Mouse (Mus musculus) left cerebral cortex, adult 8-10 months (tissue): ENCODE results near the gene Bcar3. TPM values are rescaled to one million over a fixed set of nuclear protein-coding genes. Genes with fewer than 3 reads are reported as not detected.

ENCODE experiments used
- DNase-seq, 2 experiments: peaks; one replicate each; pipeline ENCODE4 v3.0.0; 2022; ENCODE audit warnings: low spot score in 2 of 2
- total RNA-seq, 4 experiments: library from RNA; stranded (reverse); gene quantifications; 2 replicates each; pipeline ENCODE4 v1.2.4; 2022

Gene Bcar3
- total RNA-seq, 4 experiments from 2014 or later, result 13.1 to 18.8 (median 16.8) TPM

DNA sequence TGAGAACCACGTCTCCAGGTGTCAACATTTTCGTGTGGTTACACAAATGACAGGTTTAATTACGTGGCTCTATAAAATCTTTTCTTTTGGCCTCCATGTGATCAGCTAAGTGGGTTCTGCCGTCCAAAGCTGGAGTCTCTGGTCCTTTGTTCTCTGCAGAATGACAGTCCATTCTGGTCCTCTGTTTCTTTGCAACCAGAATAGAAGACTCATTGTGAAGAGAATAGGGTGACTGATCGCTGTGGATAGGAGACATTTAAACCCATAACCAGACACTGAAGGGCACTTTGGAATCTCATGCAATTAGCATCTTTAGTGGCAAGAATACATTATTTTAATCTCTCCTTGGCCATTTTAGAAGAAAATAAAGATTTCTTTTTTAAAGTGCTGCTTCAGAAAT is 187.1 kb downstream of the Bcar3 start:
- no peak for DNase-seq

- DNase-seq, result no peak
Measured at GRCm38 (mm10) chr3:122481891-122482739, 188.2 kb downstream of the Bcar3 start.

DNA sequence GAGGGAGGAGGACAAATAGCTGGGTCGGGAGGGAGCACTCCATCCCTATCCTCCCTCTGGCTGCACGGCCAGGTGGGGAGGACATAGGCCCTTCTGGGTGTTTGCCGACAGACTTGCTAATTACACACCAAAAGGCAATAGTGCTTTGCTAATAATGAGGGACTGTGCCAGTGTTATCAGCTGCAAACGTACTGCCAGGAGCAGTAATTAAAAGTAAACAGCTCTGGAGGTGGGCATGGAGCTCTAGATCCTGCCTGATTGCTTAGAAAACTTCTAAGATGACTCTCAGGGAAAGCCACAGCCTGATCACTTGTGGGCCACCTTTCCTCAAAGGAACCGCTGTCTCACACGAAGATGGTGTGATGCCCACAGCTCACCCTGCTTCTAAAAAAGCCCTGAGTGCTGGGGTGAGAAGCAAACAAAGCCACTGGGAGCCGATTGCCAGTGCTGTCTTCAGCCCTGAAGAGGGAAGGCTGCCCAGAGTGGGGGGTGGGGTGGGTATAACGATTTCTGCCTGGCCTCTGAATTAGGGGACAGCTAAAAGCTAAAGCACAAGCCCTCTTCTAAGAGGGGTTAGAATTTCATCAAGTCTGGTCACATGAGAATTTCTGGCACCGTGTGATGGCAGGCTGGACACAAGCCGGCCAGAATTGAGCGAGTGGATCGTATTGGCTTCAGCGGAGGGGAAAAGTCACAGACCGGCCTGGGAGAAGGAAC is 189.3 kb downstream of the Bcar3 start:
- no peak for DNase-seq

DNA sequence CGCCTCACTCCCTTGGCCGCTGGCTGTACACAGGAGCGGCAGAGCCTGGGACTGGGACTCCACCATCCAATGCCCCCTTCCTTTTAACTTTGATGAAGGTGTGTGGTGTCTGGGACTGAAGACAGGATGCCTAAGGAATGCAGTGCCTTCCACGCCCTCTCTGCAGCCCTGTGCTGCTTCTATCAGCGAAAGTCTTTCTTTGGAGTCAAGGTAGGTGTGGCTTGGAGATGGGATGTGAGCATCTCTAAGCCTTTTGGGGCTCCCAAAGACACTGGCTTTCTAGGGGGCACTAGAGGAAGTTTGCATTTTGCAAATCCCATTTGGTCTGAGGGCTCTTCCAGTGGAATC is 189.8 kb downstream of the Bcar3 start:
- no peak for DNase-seq

DNA sequence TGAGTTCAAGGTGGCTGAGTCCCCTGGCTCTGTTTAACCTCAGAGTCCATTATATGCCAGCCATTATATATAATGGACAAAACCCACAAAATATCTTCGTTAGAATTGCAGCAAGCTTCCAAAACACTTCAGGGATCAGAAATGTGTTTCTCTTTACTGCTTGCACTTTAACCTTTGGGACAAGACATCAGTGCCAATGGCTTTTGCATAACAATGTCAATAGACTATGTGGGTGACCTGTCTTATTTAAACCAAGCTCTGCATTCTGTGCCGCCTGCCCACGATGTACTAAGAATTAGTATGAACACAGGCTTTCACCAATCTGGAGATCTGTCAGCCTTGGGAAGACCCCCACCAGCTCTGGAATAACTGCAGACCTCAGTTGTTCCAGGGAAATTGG is 190.4 kb downstream of the Bcar3 start:
- no peak for DNase-seq

DNA sequence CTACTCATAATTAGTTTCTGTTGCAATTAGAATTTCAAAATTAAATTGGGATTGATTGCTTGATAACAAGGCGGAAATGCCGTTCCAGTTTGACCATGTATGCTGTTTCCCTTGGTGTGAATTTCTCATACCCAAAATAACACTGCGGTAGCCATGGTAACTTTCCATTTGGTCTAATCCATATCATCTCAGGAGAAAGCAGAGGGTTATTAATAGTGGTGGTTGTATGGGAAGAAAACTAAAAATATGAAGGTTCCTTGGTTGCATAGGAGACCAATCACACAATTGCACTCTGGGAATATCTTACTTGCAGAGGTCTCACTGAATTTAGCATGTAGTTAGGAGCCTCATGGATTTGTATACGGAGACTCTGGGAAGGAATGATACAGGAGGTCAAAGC is 191.8 kb downstream of the Bcar3 start:
- no peak for DNase-seq

GRCm38 (mm10) chr3:122486193-122486592 is 192.3 kb downstream of the Bcar3 start:
- no peak for DNase-seq

DNA sequence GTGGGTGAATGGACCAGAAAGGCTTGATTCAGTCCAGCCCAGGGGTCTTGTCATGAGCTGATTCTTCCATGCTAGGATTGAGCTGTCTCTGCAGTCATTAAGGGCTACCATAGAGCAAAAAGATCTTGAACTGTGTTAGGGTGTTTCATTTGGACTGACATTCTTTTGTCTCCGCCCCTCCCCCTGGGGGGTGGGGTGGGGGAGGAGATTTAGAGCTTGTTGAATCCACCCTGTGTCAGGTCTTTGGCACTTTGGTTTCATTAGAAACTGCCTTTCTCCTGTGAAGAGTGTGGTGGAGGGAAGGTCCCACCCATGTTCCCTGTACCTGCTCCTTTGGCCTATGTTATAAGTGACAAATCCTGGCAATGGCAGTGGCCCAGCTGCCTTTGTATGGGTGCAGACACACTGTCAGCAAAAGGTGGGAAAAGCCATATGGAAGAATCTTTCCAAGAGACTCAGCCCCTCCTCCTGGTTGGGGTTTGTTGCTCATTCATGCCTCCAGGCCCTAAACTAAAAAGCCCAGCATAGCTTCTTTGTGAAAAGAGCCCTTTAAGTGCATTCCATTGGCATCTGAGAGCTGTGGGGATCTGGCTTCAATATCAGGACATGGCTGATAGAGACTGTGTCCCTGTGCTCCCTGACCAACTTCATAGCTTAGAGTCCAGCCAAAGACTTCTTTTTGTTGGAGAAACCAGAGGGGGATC is 194.3 kb downstream of the Bcar3 start:
- no peak for DNase-seq

- peak in 1 of 2 experiments; percentile 71 for DNase-seq
Measured at GRCm38 (mm10) chr3:122490574-122490973, 196.6 kb downstream of the Bcar3 start.

DNA sequence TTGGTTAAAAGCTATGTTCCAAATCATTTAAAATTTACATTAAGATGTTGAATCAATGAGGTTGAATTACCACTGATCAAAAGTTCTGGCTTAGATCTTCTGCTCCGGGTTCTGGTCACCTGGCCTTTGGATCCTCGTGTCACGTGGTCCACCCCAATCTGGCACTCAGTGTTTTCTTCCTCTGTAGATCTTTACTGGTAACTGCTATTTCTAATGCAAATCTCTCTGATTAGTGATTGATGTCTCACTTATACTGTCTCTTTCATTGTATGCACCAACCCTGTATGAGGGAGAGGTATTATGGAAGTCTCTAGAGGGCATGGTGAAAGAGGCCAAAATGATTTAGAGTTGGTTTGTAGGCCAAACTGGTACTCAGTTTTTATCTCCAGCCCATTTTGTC is 198.1 kb downstream of the Bcar3 start:
- DNase-seq, result no peak

DNA sequence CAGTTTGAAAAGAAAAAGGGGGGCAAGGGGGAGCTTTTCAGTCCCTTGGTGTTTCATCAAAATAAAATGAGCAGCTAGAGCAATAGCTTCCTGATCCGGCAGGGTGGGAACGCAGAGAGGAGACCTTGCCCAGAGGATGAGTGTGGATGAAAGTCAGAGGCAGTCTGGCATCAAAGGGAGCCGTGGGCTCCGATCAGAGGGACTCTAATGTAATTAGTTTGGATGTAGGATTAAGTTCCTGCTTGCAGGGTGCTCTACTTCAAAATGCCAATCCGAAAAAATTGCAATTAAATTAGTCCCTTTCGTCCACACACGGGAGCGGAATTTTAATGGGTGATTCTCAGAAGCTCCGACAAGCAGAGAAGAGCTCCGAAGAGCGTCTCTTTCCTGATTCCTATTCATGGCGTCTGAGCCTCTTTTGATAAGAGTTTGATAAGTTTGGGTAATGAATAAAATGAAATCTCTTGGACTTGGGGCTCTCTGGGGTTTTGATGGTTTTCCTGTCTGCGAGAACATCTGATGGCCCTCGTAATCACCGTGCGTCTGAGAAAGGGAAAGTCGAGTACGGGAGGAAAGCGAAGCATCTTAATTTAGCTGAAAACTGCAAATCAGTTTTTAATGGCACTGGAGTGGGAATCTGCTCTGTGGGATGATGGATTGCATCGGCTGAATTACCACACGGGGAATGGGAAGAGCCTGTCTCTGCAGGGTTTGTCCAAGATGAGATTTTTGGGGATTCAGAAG is 199.1 kb downstream of the Bcar3 start:
- no peak for DNase-seq

- no peak for DNase-seq
Measured at GRCm38 (mm10) chr3:122494764-122495163, 200.8 kb downstream of the Bcar3 start.

- no peak for DNase-seq
Measured at GRCm38 (mm10) chr3:122497871-122498270, 203.9 kb downstream of the Bcar3 start.

- DNase-seq, result no peak
Measured at GRCm38 (mm10) chr3:122498528-122498927, 204.6 kb downstream of the Bcar3 start.

DNA sequence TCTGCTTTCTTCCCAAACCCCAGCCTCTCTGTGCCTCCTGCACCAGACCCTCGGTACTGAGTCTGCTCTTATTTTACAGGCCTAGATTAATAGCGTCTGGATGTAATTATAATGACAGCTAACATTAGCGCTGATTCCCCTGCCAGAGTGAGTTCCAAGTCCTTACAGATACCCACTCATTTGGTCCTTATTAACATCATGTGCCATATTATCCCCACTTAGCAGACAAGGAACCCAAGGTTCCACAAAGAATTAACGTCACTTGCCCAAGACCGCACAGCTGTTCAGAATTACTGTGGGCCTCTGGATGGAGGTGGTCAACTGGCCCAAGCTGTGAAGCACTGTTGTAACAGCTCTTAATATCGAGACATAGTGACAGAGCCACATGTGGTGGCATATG is 205.7 kb downstream of the Bcar3 start:
- DNase-seq, result no peak

DNA sequence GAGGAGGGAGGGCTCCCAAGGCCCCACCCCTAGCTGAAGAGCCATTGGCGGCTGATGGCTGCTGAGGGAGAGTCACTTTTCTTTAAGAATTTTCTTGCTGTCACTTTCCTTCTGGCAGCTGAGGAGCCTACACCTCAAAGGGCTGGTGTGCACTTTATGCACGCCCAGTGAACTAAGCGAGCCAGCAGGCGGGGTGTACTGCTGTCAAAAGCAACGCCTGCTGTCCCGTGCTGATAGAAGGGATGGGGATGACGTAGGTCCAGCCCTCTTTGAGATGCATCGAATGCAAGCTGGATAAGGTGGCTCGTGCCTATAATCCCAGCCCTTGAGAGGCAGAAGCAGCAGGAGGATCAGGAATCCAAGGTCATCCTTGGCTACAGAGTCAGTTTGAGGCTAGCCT is 207.0 kb downstream of the Bcar3 start:
- no peak for DNase-seq

GRCm38 (mm10) chr3:122506343-122506916 is 212.5 kb downstream of the Bcar3 start:
- DNase-seq, result peak in 1 of 2 experiments; percentile 53

- no peak for DNase-seq
Measured at GRCm38 (mm10) chr3:122507826-122508225, 213.9 kb downstream of the Bcar3 start.

DNA sequence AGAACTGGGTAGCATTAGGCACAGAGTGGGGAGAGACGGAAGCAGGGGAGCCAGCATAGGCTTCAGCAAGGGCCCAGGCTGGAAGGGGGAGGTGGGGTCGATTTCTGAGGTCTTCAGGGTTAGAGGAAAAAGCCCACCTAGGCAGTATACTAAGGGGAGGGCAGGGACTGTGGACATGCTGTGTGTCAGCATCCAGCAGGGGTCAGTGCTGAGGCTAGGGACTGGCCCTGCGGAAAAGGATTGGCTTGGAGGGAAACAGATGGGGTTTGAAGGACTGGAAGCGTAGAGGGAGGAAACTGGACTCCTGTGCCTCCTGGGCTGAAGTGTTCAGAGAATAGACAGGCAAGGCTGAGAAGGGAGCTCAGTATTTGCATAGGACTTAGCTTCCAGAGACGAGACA is 215.1 kb downstream of the Bcar3 start:
- DNase-seq, result no peak

DNA sequence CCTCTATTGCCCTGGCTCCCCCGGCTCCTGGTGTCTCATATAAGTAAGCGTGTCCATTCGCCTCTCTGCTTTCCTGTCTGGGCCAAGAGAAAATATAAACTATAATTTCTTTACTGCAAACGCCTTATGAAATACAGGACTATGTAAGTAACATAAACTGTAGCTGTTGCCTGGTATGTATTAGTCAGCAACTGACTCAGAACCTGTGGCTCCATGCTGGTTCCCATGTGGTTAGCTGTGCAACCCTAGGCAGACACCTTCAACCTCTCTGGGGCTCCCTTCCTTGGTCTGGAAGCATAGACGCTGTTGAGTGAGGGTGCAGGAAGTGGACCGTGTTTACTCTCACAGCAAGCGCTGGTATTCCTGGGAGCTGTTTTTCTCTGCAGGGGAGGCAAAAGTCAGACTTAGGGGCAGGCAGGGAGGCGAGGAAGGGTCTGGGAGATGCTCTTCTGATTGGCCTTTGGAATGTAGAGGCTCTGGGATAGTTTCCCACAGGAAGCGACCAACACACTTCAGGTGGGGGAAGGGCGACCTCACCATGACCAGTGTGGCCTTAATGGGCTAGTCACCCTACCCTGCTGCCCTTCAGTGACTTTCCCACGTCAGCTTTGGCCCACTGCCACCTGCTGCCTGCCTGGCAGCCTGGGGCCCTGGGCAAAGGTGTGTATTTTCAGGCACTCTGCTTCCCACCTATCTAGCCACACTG is 215.8 kb downstream of the Bcar3 start:
- no peak for DNase-seq
